Mouse (Mus musculus) ES-E14 (cell line): ENCODE results near the gene Mras. TPM values are rescaled to one million over a fixed set of nuclear protein-coding genes. Genes with fewer than 3 reads are reported as not detected.

Experiments
- DNase-seq: peaks from one replicate; pipeline ENCODE4 v3.0.0-alpha.2; 2013; ENCODE audit warnings: low read depth, low spot score
- H3K27ac ChIP-seq: 2 replicates; pipeline ENCODE4 v1.5.1; 2012; ENCODE audit warnings: low read depth, mild to moderate bottlenecking, low read length, moderate library complexity, mixed read lengths; ENCODE audit not compliant: poor library complexity, insufficient read depth, severe bottlenecking
- H3K36me3 ChIP-seq: 2 replicates; pipeline ENCODE4 v1.6.1; 2012; ENCODE audit warnings: mild to moderate bottlenecking, low read length, moderate library complexity, mixed read lengths; ENCODE audit not compliant: control insufficient read depth, poor library complexity, insufficient read depth, severe bottlenecking
- H3K4me1 ChIP-seq, 2 experiments: fragments of 150-350 bp in 1 of 2; sonication (generic) in 1 of 2; 2 replicates each; pipeline ENCODE4 v1.6.1; 2012; ENCODE audit warnings: low read length in 2 of 2, mild to moderate bottlenecking in 1 of 2, mixed read lengths in 1 of 2; ENCODE audit not compliant: control insufficient read depth in 2 of 2, insufficient read depth in 2 of 2, poor library complexity in 1 of 2
- H3K4me3 ChIP-seq, 2 experiments: fragments of 150-350 bp in 1 of 2; sonication (generic) in 1 of 2; 2 replicates each; pipeline ENCODE4 v1.5.1; 2012; ENCODE audit warnings: low read length in 2 of 2, low read depth in 1 of 2, mild to moderate bottlenecking in 1 of 2, mixed read lengths in 1 of 2; ENCODE audit not compliant: insufficient read depth in 1 of 2, poor library complexity in 1 of 2, severe bottlenecking in 1 of 2
- H3K9ac ChIP-seq: 2 replicates; pipeline ENCODE4 v1.6.1; 2012; ENCODE audit warnings: low read depth, mild to moderate bottlenecking, low read length, mixed read lengths; ENCODE audit not compliant: poor library complexity, insufficient read depth, severe bottlenecking
- H3K9me3 ChIP-seq: fragments of 150-350 bp; sonication (generic); 2 replicates; pipeline ENCODE4 v1.6.1; 2012; ENCODE audit warnings: low read depth, mild to moderate bottlenecking, low read length; ENCODE audit not compliant: control insufficient read depth, insufficient read depth
- CHD2 ChIP-seq: IDR thresholded peaks from 2 replicates; pipeline ENCODE4 v1.6.1; 2014; ENCODE audit warnings: mild to moderate bottlenecking, low read depth, low read length, inconsistent platforms
- HCFC1 ChIP-seq: IDR thresholded peaks from 2 replicates; pipeline ENCODE4 v1.6.1; 2012; ENCODE audit warnings: low read length, inconsistent platforms, borderline replicate concordance; ENCODE audit not compliant: insufficient read depth
- MAFK ChIP-seq: IDR thresholded peaks from 2 replicates; pipeline ENCODE4 v1.6.1; 2014; ENCODE audit warnings: mild to moderate bottlenecking, low read depth, low read length, inconsistent platforms; ENCODE audit not compliant: insufficient read depth
- ZC3H11A ChIP-seq: IDR thresholded peaks from 2 replicates; pipeline ENCODE4 v1.6.1; 2012; ENCODE audit warnings: low read depth, mild to moderate bottlenecking, inconsistent platforms, low read length, borderline replicate concordance
- ZNF384 ChIP-seq: IDR thresholded peaks from 2 replicates; pipeline ENCODE4 v1.6.1; 2012; ENCODE audit warnings: low read depth, low read length, inconsistent platforms
- in situ Hi-C, 2 experiments: fragments of 600-800 bp; cut with MboI; formaldehyde crosslinking; loops; one replicate each; pipeline ENCODE4 v1.15.1; 2025; ENCODE audit warnings: low sequenced_read_pairs in 2 of 2, inconsistent platforms in 1 of 2; ENCODE audit not compliant: unreplicated experiment in 2 of 2
- total RNA-seq: library from RNA; depleted of rRNA; stranded (reverse); fragments of 300-350 nt; gene quantifications from 2 replicates; pipeline ENCODE4 v1.2.3, GENCODE M21; 2012

Mras gene
- total RNA-seq, 1 experiment: 28.5 TPM

- in situ Hi-C loops: no loop called here
- DNase-seq: no peak
- H3K9me3 ChIP-seq: no peaks in the 10 kb centered on the region
- H3K27ac ChIP-seq: no peak overlapping the region
- H3K9ac ChIP-seq: no peak overlapping the region
- H3K4me3 ChIP-seq: no peak overlapping the region
- H3K4me1 ChIP-seq: peaks cover 0 to 6% of the 10 kb centered on the region in 2 experiments; a peak in 1 of 4 replicates
- H3K36me3 ChIP-seq: no peaks in the 10 kb centered on the region
- no peak for TF ChIP-seq ZC3H11A
- TF ChIP-seq CHD2: no peak
- TF ChIP-seq HCFC1: no peak
- TF ChIP-seq MAFK: no peak
- TF ChIP-seq ZNF384: no peak
These were observed 95.6 kb downstream of the Mras start for GRCm38 (mm10) chr9:99341600-99341999.

- Histone ChIP-seq H3K9ac (no peak overlapping the region), H3K9me3 (no peaks in the 10 kb centered on the region), H3K27ac (no peak overlapping the region), H3K4me3 (no peak overlapping the region), H3K4me1 (peaks cover 0 to 6% of the 10 kb centered on the region in 2 experiments; a peak in 1 of 4 replicates), H3K36me3 (no peaks in the 10 kb centered on the region)
- DNase-seq: no peak
- no peak for TF ChIP-seq HCFC1
- no peak for TF ChIP-seq ZC3H11A
- TF ChIP-seq CHD2: no peak
- no peak for TF ChIP-seq MAFK
- no peak for TF ChIP-seq ZNF384
- in situ Hi-C loops: no loop called here
These were observed 97.1 kb downstream of the Mras start for GRCm38 (mm10) chr9:99340126-99340525.

GRCm38 (mm10) chr9:99339182-99339581 lies 98.0 kb downstream of the Mras start:
- in situ Hi-C loops: no loop called here
- DNase-seq: peak; percentile 40
- no peaks in the 10 kb centered on the region for H3K9me3 ChIP-seq

GRCm38 (mm10) chr9:99338293-99338692 lies 98.9 kb downstream of the Mras start:
- Histone ChIP-seq H3K4me3 (no peak overlapping the region), H3K27ac (no peak overlapping the region)
- in situ Hi-C loops: no loop called here

More at GRCm38 (mm10) chr9:99339182-99339581, 98.0 kb downstream of the Mras start:
- H3K9ac ChIP-seq: no peak overlapping the region
- H3K4me3 ChIP-seq: no peak overlapping the region
- H3K36me3 ChIP-seq: no peaks in the 10 kb centered on the region
- H3K27ac ChIP-seq: no peak overlapping the region
- peaks cover 0 to 6% of the 10 kb centered on the region in 2 experiments; a peak in 1 of 4 replicates for H3K4me1 ChIP-seq
- TF ChIP-seq HCFC1: no peak
- no peak for TF ChIP-seq ZNF384
- no peak for TF ChIP-seq MAFK
- no peak for TF ChIP-seq CHD2
- peak; percentile 42; the same call in 1 of the 2 replicates for TF ChIP-seq ZC3H11A

More at GRCm38 (mm10) chr9:99338293-99338692, 98.9 kb downstream of the Mras start:
- no peaks in the 10 kb centered on the region for H3K36me3 ChIP-seq
- peaks cover 0 to 6% of the 10 kb centered on the region in 2 experiments; a peak in 1 of 4 replicates for H3K4me1 ChIP-seq
- TF ChIP-seq ZC3H11A: no peak
- no peak for TF ChIP-seq ZNF384
- no peak for TF ChIP-seq CHD2
- TF ChIP-seq HCFC1: no peak
- TF ChIP-seq MAFK: no peak
- no peak overlapping the region for H3K9ac ChIP-seq
- no peak for DNase-seq
- no peaks in the 10 kb centered on the region for H3K9me3 ChIP-seq
